Mouse (Mus musculus) bone marrow macrophage, adult 2 months (primary cell): ENCODE data around the gene H2-DMb1.

ENCODE experiments used
- CTCF ChIP-seq: IDR thresholded peaks from 2 replicates; pipeline ENCODE4 v1.5.1; 2012; ENCODE audit warnings: low read depth, mild to moderate bottlenecking, low read length, moderate library complexity
- POLR2A ChIP-seq: IDR thresholded peaks from 2 replicates; pipeline ENCODE4 v1.6.1; 2012; ENCODE audit warnings: mild to moderate bottlenecking, low read depth, low read length, borderline replicate concordance

DNA sequence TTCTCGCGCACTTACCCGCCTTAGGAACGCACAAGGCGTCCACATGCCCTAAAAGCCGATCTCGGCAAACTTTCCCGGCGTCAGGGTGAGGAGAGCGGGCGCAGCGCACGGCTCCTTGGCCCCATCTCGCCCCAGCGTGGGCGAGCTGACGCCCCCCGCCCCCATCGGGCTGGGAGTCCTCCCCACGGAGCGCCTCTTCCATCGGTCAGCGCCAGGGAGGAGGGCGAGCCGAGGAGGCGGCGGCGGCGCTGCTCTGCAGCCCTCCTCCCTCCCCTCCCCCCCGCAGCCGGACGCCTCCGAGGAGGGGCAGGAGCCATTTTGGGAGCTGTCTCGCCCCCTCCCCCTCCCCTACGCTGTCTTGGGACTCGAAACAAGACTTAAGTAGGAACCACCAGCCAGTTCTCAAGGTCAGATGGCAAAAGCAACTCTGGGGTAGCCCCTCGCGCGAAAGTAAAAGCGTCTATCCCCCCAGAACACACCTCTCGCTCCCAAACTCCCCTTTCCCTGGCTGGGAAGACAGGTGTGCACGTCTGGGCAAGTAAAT lies 32.6 kb upstream of the H2-DMb1 start:
- TF ChIP-seq CTCF (no peak), POLR2A (peak; percentile 16; the same call in 1 of the 2 replicates)
